Mouse (Mus musculus): ENCODE measurements around the gene Htra2.

The Htra2 gene

GRCm38 (mm10) chr6:83069488-83070246 is 14.6 kb upstream of the Htra2 start:
- peak; percentile 36 to 55 for DNase-seq

DNA sequence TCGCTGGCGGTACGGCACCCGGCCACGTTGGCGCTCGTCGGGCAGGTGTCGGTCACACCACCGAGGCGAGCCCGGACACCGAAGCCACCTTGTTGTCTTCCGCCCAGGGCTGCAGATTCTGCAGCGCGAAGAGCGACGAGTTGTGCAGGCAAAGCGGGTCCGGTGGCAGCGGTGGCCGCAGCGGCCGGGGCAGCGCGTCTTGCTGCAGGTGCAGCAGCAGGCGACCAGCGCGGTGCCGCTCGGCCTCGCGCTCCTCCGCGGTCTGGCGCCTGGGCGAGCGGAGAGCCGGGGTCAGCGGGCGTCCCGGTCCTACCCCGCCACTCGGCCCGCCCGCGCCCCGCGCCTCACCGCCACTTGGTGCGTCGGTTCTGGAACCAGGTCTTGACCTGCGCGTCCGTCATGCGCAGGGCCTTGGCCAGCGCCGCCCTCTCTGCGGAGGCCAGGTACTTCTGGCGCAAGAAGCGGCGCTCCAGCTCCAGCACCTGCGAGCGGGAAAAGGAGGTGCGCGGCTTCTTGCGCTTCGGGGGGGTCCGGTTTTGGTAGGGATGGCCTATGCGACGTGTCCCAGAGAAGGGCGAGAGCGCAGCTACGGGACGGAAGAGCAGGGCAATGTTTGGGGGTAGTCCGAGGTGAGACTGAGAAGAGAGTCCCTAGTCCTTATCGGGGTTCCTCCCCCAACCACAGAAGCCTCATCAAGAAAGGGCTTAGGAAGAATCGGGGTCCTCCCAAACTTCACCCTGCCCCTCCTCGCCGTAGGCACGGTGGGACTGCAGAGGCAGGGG is 13.8 kb upstream of the Htra2 start:
- peak in 1 of 2 experiments; percentile 43 for DNase-seq

- no peak for DNase-seq
Observed at GRCm38 (mm10) chr6:83068221-83068620, 13.1 kb upstream of the Htra2 start.

DNA sequence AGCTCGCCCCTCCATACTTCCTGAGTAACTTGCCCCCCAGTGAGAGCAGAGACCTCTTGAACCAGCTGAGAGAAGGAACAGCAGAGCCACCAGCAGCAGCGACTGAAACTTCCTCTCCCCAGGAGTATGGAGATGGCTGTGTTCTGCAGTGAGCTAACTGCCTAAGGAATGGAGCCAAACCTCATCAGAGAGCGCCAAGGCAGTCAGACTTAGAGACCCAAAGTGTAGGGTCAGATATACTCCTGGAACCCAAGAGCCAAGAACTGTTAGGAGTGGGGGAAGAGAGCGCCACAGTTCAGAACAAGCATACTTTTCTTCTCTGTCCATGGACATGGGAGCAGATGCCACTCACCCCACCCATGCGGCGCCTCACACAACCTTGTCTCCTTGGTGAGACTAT is 11.4 kb upstream of the Htra2 start:
- no peak for DNase-seq

- DNase-seq, result no peak
Observed at GRCm38 (mm10) chr6:83065995-83066394, 10.9 kb upstream of the Htra2 start.

- no peak for DNase-seq
Observed at GRCm38 (mm10) chr6:83058725-83059124, 3.7 kb upstream of the Htra2 start.

GRCm38 (mm10) chr6:83057790-83058189 is 2.7 kb upstream of the Htra2 start, which contains the start of gene Dqx1:
Gene Dqx1, plus strand, starts transcription at chr6:83057844.
- peak in 1 of 2 experiments; percentile 30 for DNase-seq

- DNase-seq, result peak; percentile 95 to 97
Observed at GRCm38 (mm10) chr6:83054074-83054851, 810 bp downstream of the Htra2 start, which contains the start of gene Aup1. Gene Aup1, plus strand, starts transcription at chr6:83054521.

GRCm38 (mm10) chr6:83053136-83053960 is 1.7 kb downstream of the Htra2 start:
- peak; percentile 40 to 56 for DNase-seq

GRCm38 (mm10) chr6:83049367-83049766 is 5.7 kb downstream of the Htra2 start:
- DNase-seq, result no peak

GRCm38 (mm10) chr6:83044742-83045141 is 10.3 kb downstream of the Htra2 start:
- no peak for DNase-seq

GRCm38 (mm10) chr6:83043993-83044392 is 11.1 kb downstream of the Htra2 start:
- DNase-seq, result no peak

GRCm38 (mm10) chr6:83043561-83043960 is 11.5 kb downstream of the Htra2 start:
- no peak for DNase-seq

- no peak for DNase-seq
Observed at GRCm38 (mm10) chr6:83040601-83041000, 14.5 kb downstream of the Htra2 start.

GRCm38 (mm10) chr6:83038496-83039012 is 16.5 kb downstream of the Htra2 start:
- DNase-seq, result peak; percentile 91 to 93

- DNase-seq, result no peak
Observed at GRCm38 (mm10) chr6:83037188-83037587, 17.9 kb downstream of the Htra2 start.

DNA sequence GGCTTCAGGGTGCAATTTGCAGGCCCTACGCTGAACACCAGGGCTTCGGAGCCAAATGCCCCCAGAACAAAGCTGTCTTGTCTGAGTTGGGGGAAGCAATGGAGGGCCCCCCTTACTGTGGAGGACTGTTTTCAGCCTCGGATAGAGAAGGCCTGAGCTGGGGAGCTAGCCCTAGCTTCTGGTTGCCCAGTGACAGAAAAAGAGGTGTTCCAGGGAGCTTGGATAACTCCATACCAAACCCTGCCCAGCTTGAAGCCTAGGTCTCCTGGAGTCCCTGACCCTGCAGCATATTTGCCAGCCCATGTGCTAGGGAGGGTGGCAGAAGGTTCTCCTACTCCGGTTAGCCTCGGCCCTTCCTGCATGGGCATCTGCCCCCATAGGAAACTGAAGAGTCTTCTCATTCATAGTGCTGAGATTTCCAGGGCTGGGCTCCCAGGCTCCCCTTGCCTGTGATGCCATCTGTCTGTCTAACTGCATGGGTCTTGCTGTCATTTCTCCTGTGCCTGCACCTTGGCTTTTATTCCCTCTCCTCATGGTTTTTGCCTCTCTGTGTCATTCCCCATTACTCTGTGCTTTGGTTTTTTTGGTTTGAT is 20.5 kb downstream of the Htra2 start:
- DNase-seq, result no peak

DNA sequence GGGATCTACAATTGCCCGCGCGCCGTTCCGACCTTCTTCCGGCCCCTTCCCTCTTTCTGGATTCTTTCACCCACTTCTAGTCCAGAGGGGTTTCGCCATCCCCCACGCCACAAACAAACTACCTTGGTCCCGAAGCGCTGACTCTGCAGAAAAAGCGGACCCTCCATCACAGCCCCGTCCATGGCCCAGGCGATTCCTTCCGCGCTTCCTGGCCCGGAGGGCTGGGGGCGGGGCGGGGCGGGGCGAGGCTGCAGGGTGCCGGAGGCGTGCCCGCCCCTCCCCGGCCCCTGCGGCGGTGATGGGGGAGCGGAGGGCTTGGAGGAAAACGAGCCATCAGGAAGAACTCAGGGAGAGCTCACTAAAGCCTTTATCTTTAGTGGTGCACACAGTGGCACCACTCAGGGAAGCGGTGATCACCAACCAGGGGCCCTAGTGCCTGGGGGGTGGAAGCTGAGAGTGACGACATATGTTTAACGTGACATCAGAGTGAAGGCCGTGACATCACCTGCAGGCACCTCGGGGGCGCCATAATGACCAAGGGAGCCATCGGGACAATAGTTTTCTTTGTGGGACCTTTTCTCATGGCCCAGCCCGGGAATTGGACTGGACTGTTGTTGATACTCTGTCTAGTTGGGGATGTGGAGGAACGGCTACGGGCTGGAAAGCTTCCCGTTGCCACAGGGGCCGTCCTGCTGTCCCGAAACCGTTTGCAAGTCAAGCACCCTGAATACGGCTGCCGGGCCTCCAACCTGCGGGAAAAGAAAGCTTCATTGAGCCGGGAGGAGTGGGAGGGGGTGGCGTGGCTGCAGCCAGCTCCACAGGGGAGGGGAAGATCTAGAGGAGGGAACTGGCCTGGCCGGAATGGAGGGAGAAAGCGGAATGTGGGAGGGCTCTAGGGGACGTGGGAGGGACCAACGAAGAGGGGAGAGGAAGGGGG is 21.6 kb downstream of the Htra2 start, which contains the start of the genes Dok1 and Loxl3:
Gene Dok1 (minus strand): TSS at position 223 of the 937 bp plus-strand sequence.
Gene Loxl3 (plus strand): TSS at position 925 of the 937 bp plus-strand sequence.
- peak; percentile 50 to 62 for DNase-seq

DNA sequence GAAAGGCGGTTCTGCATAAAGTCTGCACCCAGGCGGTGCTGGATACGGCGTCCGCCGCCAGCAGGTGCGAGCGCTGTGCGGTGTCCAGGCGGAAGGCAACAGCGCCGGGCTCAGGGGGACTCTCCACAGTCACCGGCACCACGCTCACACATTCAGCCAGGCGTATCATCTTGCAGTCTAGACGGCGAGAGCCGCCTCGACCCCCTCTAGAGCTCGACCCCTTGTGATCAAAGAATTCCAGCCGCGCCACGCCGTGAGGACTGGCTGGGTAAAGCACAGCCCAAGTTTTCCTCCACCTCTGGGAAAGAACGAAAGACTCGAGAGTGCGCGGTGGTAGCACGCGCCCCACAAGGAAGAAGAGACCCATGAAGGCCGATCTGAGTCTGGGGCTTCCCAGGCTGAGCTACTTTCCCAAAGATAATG is 22.3 kb downstream of the Htra2 start:
- peak; percentile 35 to 46 for DNase-seq

Data from cerebellum, postnatal 10 days (tissue).